Mouse (Mus musculus): ENCODE data around the gene Dapk3. TPM values are rescaled to one million over a fixed set of nuclear protein-coding genes. Genes with fewer than 3 reads are reported as not detected.
A peak's percentile ranks its signal among the peaks of the same experiment; 100 is the strongest.
"Not testable (repeated sequence)": the region's sequence is repeated elsewhere in the genome, so short reads cannot be mapped to it uniquely, and the experiment has no call there.

Dapk3 gene
- polyA plus RNA-seq, 1 experiment: 76.8 TPM

- DNase-seq (ENCODE audit: extremely low spot score in 1 of 2, low spot score in 1 of 2): no peak
Measured at GRCm38 (mm10) chr10:81197305-81197704, 14.5 kb downstream of the Dapk3 start.

DNA sequence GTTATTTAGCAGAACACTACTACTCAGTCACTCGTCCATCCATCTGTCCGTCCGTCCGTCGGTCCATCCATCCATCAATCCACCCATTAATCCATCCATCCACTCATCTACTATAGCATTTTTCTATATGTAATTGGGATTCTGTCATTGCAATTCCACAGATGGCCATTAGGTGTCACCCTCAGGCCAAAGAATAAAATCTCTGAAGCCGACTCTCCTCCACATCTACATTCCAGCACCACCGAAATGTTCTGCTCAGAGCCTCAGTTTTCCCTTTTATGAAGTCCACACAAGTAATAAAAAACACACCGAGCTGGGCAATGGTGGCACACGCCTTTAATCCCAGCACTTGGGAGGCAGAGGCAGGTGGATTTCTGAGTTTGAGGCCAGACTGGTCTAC lies 15.4 kb downstream of the Dapk3 start:
- DNase-seq (ENCODE audit: extremely low spot score in 1 of 2, low spot score in 1 of 2): peak in 1 of 2 experiments; percentile 90

- DNase-seq (ENCODE audit: extremely low spot score in 1 of 2, low spot score in 1 of 2): no peak
Measured at GRCm38 (mm10) chr10:81198990-81199389, 16.2 kb downstream of the Dapk3 start.

DNA sequence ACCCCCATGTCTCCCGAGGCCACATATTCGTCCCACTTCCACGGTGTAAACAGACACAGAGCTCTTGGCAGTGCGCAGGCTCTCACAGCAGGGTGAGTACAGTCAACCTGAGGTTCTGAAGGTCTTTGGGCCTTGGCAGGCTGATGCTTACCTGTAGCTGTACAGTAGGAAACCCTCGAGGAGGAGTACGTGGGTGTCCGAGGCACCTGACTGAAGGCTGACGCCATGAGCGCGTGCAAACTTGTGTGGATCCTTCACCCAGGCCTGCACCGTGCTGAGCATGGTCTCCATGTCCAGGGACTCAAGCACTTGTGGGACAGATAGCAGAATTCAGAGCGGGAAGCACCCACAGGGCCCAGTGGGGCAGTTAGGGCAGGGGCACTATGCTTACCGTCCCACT lies 17.3 kb downstream of the Dapk3 start:
- DNase-seq (ENCODE audit: extremely low spot score in 1 of 2, low spot score in 1 of 2): no peak

- DNase-seq (ENCODE audit: extremely low spot score in 1 of 2, low spot score in 1 of 2): no peak
Measured at GRCm38 (mm10) chr10:81200605-81201287, 17.9 kb downstream of the Dapk3 start.

DNA sequence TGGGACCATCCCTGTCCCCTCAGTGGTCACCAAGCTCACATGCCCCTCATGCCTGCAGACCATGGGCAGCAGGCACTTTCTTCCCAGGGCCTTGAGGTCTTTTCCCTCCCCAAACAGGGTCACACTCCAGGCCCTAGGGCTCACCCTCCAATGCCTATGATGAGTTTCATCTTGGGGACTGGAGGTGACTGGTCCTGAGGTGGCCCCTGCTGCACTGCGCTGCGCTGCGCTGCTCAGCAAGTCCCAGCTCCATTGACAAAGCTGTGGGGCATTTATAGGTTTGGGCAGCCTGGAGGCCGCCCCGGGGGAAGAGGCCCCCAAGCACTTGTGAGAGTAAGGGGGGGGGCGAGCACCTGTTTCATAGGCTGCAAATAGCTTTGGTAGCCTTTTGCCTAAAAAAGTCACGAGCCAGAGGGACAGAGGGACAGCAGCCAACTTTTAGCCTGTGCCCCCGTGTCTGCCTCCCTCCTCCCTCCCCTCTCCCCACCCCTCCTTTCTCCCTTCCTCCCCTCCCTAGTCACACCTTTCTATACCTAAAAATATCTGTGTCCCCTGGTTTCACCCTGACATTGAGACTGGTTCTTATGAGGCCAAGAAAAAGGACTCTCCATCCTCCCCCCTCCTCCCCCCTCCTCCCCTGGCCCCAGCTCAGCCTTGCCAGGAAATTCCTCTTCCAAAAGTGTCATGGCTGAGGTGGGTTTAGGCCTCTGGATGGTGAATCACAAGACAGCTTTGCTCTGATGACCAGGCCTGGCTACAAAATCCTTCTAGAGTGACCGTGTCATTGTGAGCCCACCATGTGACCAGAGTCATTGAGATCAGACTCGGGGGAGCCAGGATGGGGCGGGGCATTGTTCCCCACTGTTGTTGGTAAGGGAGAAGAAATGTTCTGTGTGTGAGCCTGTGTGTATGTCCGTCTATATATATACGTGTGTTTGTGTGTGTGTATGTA lies 19.3 kb downstream of the Dapk3 start, which contains the start of gene Nmrk2:
TSS of gene Nmrk2 (minus strand) at position 245 of the 952 bp plus-strand sequence.
- DNase-seq (ENCODE audit: extremely low spot score in 1 of 2, low spot score in 1 of 2): no peak

- DNase-seq (ENCODE audit: extremely low spot score in 1 of 2, low spot score in 1 of 2): no peak
Measured at GRCm38 (mm10) chr10:81202978-81203720, 20.3 kb downstream of the Dapk3 start.

DNA sequence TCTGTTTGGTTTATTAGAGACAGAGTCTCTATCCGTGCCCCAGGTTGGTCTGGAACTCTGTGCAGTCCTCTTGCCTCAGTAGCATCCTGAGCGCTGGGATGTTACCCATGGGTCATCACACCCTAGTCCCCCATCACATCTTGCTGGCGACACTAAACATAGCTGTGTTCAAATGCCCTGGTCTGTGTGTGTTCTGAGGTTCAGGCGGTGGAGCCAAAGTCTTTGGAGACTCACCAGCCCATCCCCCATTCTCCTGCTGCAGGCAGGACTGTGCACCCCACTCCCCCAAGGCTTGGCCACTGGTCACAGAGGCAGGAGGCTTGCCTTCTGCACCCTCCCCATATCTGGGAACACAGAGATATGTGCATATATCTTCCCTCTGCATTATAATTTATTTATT lies 21.3 kb downstream of the Dapk3 start:
- no peak for DNase-seq (ENCODE audit: extremely low spot score in 1 of 2, low spot score in 1 of 2)

GRCm38 (mm10) chr10:81210154-81210553 lies 27.3 kb downstream of the Dapk3 start:
- DNase-seq (ENCODE audit: extremely low spot score in 1 of 2, low spot score in 1 of 2): no peak

GRCm38 (mm10) chr10:81216260-81216659 lies 33.5 kb downstream of the Dapk3 start:
- DNase-seq (ENCODE audit: extremely low spot score in 1 of 2, low spot score in 1 of 2): no peak

GRCm38 (mm10) chr10:81216810-81217209 lies 34.0 kb downstream of the Dapk3 start:
- DNase-seq (ENCODE audit: extremely low spot score in 1 of 2, low spot score in 1 of 2): no peak

DNA sequence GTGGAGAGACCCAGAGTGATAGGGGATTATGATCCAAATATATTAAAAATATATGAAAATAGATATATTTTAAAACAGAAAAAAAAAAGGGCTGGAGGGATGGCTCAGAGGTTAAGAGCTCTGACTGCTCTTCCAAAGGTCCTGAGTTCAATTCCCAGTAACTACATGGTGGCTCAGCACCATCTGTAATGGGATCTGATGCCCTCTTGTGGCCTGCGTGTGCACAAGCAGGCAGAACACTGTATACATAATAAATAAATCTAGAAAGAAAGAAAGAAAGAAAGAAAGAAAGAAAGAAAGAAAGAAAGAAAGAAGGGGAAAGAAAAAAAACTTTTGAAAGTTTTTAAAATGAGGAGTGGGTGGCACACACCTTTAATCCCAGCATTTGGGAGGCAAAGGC lies 34.5 kb downstream of the Dapk3 start:
- not testable (repeated sequence) for DNase-seq (ENCODE audit: extremely low spot score in 1 of 2, low spot score in 1 of 2)

DNA sequence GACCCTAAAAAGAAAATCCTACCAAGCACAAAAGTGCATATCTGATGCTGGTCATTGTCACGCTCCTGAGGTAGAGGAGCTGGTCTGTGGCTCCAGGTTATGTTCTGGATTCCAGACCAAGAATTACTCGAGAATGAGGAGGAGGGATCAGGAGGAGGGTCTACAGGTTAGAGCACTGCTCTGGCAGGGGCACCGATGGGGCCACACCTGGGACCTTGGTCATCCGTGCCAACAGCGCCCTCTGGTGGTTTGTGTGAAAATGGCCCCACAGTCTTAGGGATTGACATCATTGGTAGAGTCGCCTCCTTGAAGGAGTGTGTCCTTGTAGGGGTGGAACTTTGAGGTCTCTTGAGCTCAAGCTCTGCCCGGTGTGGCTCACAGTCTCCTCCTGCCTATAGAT lies 35.2 kb downstream of the Dapk3 start:
- peak in 1 of 2 experiments; percentile 73 for DNase-seq (ENCODE audit: extremely low spot score in 1 of 2, low spot score in 1 of 2)

- DNase-seq (ENCODE audit: extremely low spot score in 1 of 2, low spot score in 1 of 2): no peak
Measured at GRCm38 (mm10) chr10:81221402-81222015, 38.7 kb downstream of the Dapk3 start.

- DNase-seq (ENCODE audit: extremely low spot score in 1 of 2, low spot score in 1 of 2): not testable (repeated sequence)
Measured at GRCm38 (mm10) chr10:81223731-81224130, 40.9 kb downstream of the Dapk3 start.

DNA sequence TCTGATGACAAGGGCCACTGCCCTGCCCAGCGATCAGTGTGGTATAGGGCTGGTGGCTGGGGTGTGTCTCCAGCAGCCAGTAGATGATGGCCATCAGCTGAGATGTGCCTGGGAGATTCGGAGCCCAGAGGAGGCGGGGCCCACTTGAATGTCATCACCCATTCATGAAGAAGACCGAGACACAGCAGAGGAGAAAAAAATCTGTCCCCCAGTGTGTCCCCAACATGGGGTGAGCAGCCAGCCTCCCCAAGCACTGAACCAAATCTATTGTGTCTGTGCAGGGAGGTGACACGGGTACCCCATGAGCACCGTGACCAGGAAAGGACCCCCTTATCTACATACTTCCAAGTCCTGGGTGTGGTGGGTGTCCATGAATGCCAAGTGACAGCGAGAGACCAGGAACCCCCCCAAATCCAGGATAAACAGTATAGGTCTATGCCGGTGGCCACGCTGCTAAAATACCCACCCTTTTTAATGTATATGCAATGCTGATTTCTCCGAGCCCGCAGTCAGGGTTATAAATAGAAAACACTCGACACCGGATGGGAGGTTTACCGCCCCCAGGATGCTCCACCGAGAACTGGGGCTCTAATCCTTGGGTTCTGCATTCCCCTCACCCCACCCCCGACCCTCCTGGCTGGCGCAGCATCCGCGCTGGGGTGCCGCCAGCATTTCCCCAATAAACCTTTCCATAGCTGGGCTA lies 47.1 kb downstream of the Dapk3 start:
- peak in 1 of 2 experiments; percentile 64 for DNase-seq (ENCODE audit: extremely low spot score in 1 of 2, low spot score in 1 of 2)

- DNase-seq (ENCODE audit: extremely low spot score in 1 of 2, low spot score in 1 of 2): peak; percentile 80 to 89
Measured at GRCm38 (mm10) chr10:81230438-81231332, 47.9 kb downstream of the Dapk3 start, which contains the start of gene Atcay. TSS of gene Atcay (minus strand) at chr10:81230833.

- DNase-seq (ENCODE audit: extremely low spot score in 1 of 2, low spot score in 1 of 2): no peak
Measured at GRCm38 (mm10) chr10:81231436-81231835, 48.6 kb downstream of the Dapk3 start.
